Mouse (Mus musculus): ENCODE measurements around the gene Plxna4. TPM values are rescaled to one million over a fixed set of nuclear protein-coding genes. Genes with fewer than 3 reads are reported as not detected.

Gene Plxna4
- polyA plus RNA-seq, 1 experiment, result 0.05 TPM

GRCm38 (mm10) chr6:32266085-32266484 lies 321.9 kb downstream of the Plxna4 start:
- no peak for TF ChIP-seq POLR2A (IDR thresholded peaks at IDR 0.05; ENCODE audit: borderline replicate concordance, low read depth, low read length)
- Histone ChIP-seq H3K4me1 (ENCODE audit: control insufficient read depth, insufficient read depth, low read length) (no peaks in the 10 kb centered on the region), H3K27ac (ENCODE audit: insufficient read depth, low read depth, low read length) (no peak overlapping the region), H3K4me3 (ENCODE audit: insufficient read depth, low read length) (no peak overlapping the region)

GRCm38 (mm10) chr6:32261339-32261738 lies 326.7 kb downstream of the Plxna4 start:
- TF ChIP-seq POLR2A (IDR thresholded peaks at IDR 0.05; ENCODE audit: borderline replicate concordance, low read depth, low read length), result no peak
- no peak for TF ChIP-seq CTCF (IDR thresholded peaks at IDR 0.05; ENCODE audit: low read depth, low read length)
- Histone ChIP-seq H3K4me3 (ENCODE audit: insufficient read depth, low read length) (no peak overlapping the region), H3K27ac (ENCODE audit: insufficient read depth, low read depth, low read length) (no peak overlapping the region), H3K4me1 (ENCODE audit: control insufficient read depth, insufficient read depth, low read length) (no peaks in the 10 kb centered on the region)

GRCm38 (mm10) chr6:32260341-32260740 lies 327.7 kb downstream of the Plxna4 start:
- TF ChIP-seq POLR2A (IDR thresholded peaks at IDR 0.05; ENCODE audit: borderline replicate concordance, low read depth, low read length), result no peak
- TF ChIP-seq CTCF (IDR thresholded peaks at IDR 0.05; ENCODE audit: low read depth, low read length), result no peak
- Histone ChIP-seq H3K4me1 (ENCODE audit: control insufficient read depth, insufficient read depth, low read length) (no peaks in the 10 kb centered on the region), H3K27ac (ENCODE audit: insufficient read depth, low read depth, low read length) (no peak overlapping the region), H3K4me3 (ENCODE audit: insufficient read depth, low read length) (no peak overlapping the region)

- no peak overlapping the region for H3K4me3 ChIP-seq (ENCODE audit: insufficient read depth, low read length)
- TF ChIP-seq POLR2A (IDR thresholded peaks at IDR 0.05; ENCODE audit: borderline replicate concordance, low read depth, low read length) (no peak), CTCF (IDR thresholded peaks at IDR 0.05; ENCODE audit: low read depth, low read length) (no peak)
- H3K27ac ChIP-seq (ENCODE audit: insufficient read depth, low read depth, low read length), result no peak overlapping the region
- H3K4me1 ChIP-seq (ENCODE audit: control insufficient read depth, insufficient read depth, low read length), result no peaks in the 10 kb centered on the region
Measured at GRCm38 (mm10) chr6:32255191-32255590, 332.8 kb downstream of the Plxna4 start.

- Histone ChIP-seq H3K4me3 (ENCODE audit: insufficient read depth, low read length) (no peak overlapping the region), H3K27ac (ENCODE audit: insufficient read depth, low read depth, low read length) (no peak overlapping the region), H3K4me1 (ENCODE audit: control insufficient read depth, insufficient read depth, low read length) (no peaks in the 10 kb centered on the region)
- no peak for TF ChIP-seq POLR2A (IDR thresholded peaks at IDR 0.05; ENCODE audit: borderline replicate concordance, low read depth, low read length)
- TF ChIP-seq CTCF (IDR thresholded peaks at IDR 0.05; ENCODE audit: low read depth, low read length), result no peak
Measured at GRCm38 (mm10) chr6:32252168-32252567, 335.8 kb downstream of the Plxna4 start.

- Histone ChIP-seq H3K27ac (ENCODE audit: insufficient read depth, low read depth, low read length) (no peak overlapping the region), H3K4me3 (ENCODE audit: insufficient read depth, low read length) (no peak overlapping the region), H3K4me1 (ENCODE audit: control insufficient read depth, insufficient read depth, low read length) (no peaks in the 10 kb centered on the region)
- TF ChIP-seq POLR2A (IDR thresholded peaks at IDR 0.05; ENCODE audit: borderline replicate concordance, low read depth, low read length) (no peak), CTCF (IDR thresholded peaks at IDR 0.05; ENCODE audit: low read depth, low read length) (no peak)
Measured at GRCm38 (mm10) chr6:32251674-32252073, 336.3 kb downstream of the Plxna4 start.

- TF ChIP-seq POLR2A (IDR thresholded peaks at IDR 0.05; ENCODE audit: borderline replicate concordance, low read depth, low read length) (no peak), CTCF (IDR thresholded peaks at IDR 0.05; ENCODE audit: low read depth, low read length) (no peak)
- Histone ChIP-seq H3K4me3 (ENCODE audit: insufficient read depth, low read length) (no peak overlapping the region), H3K27ac (ENCODE audit: insufficient read depth, low read depth, low read length) (no peak overlapping the region), H3K4me1 (ENCODE audit: control insufficient read depth, insufficient read depth, low read length) (no peaks in the 10 kb centered on the region)
Measured at GRCm38 (mm10) chr6:32246036-32246435, 342.0 kb downstream of the Plxna4 start.

- H3K4me3 ChIP-seq (ENCODE audit: insufficient read depth, low read length), result no peak overlapping the region
- H3K27ac ChIP-seq (ENCODE audit: insufficient read depth, low read depth, low read length), result no peak overlapping the region
- H3K4me1 ChIP-seq (ENCODE audit: control insufficient read depth, insufficient read depth, low read length), result no peaks in the 10 kb centered on the region
- TF ChIP-seq POLR2A (IDR thresholded peaks at IDR 0.05; ENCODE audit: borderline replicate concordance, low read depth, low read length), result no peak
- TF ChIP-seq CTCF (IDR thresholded peaks at IDR 0.05; ENCODE audit: low read depth, low read length), result no peak
Measured at GRCm38 (mm10) chr6:32243040-32243439, 345.0 kb downstream of the Plxna4 start.

GRCm38 (mm10) chr6:32231383-32231782 lies 356.6 kb downstream of the Plxna4 start:
- TF ChIP-seq POLR2A (IDR thresholded peaks at IDR 0.05; ENCODE audit: borderline replicate concordance, low read depth, low read length) (no peak), CTCF (IDR thresholded peaks at IDR 0.05; ENCODE audit: low read depth, low read length) (no peak)
- no peaks in the 10 kb centered on the region for H3K4me1 ChIP-seq (ENCODE audit: control insufficient read depth, insufficient read depth, low read length)
- no peak overlapping the region for H3K4me3 ChIP-seq (ENCODE audit: insufficient read depth, low read length)
- H3K27ac ChIP-seq (ENCODE audit: insufficient read depth, low read depth, low read length), result no peak overlapping the region

- H3K27ac ChIP-seq (ENCODE audit: insufficient read depth, low read depth, low read length), result no peak overlapping the region
- no peak overlapping the region for H3K4me3 ChIP-seq (ENCODE audit: insufficient read depth, low read length)
- no peaks in the 10 kb centered on the region for H3K4me1 ChIP-seq (ENCODE audit: control insufficient read depth, insufficient read depth, low read length)
- TF ChIP-seq CTCF (IDR thresholded peaks at IDR 0.05; ENCODE audit: low read depth, low read length) (no peak), POLR2A (IDR thresholded peaks at IDR 0.05; ENCODE audit: borderline replicate concordance, low read depth, low read length) (no peak)
Measured at GRCm38 (mm10) chr6:32226636-32227035, 361.4 kb downstream of the Plxna4 start.
